Mouse (Mus musculus) cerebellum, adult (tissue): Measurements from ENCODE around the gene Adamts12.

Experiments used
- ATAC-seq: cut with Nextera tagmentation; 2 replicates; pipeline ENCODE4 v1.9.2; 2017; ENCODE audit warnings: mild to moderate bottlenecking, moderate library complexity, mixed read lengths; ENCODE audit not compliant: insufficient number of reproducible peaks, low FRiP score, low TSS enrichment

The Adamts12 gene

GRCm38 (mm10) chr15:11246402-11246801 is 181.8 kb downstream of the Adamts12 start:
- no peak for ATAC-seq

GRCm38 (mm10) chr15:11279273-11280080 is 214.9 kb downstream of the Adamts12 start:
- ATAC-seq: no peak

- no peak for ATAC-seq
These were observed 216.2 kb downstream of the Adamts12 start for GRCm38 (mm10) chr15:11280689-11281264.

- no peak for ATAC-seq
These were observed 218.6 kb downstream of the Adamts12 start for GRCm38 (mm10) chr15:11283171-11283570.

GRCm38 (mm10) chr15:11287780-11288179 is 223.2 kb downstream of the Adamts12 start:
- ATAC-seq: no peak

- ATAC-seq: no peak
These were observed 227.7 kb downstream of the Adamts12 start for GRCm38 (mm10) chr15:11292246-11292645.

- ATAC-seq: no peak; the same call in 1 of the 2 replicates
These were observed 230.4 kb downstream of the Adamts12 start for GRCm38 (mm10) chr15:11295016-11295415.

GRCm38 (mm10) chr15:11297960-11298359 is 233.4 kb downstream of the Adamts12 start:
- ATAC-seq: no peak

- ATAC-seq: no peak
These were observed 252.5 kb downstream of the Adamts12 start for GRCm38 (mm10) chr15:11317077-11317476.

- ATAC-seq: no peak
These were observed 255.9 kb downstream of the Adamts12 start for GRCm38 (mm10) chr15:11320481-11320880.

- no peak for ATAC-seq
These were observed 275.0 kb downstream of the Adamts12 start for GRCm38 (mm10) chr15:11339467-11340180.

- no peak for ATAC-seq
These were observed 291.3 kb downstream of the Adamts12 start for GRCm38 (mm10) chr15:11355865-11356264.

GRCm38 (mm10) chr15:11357501-11357900 is 292.9 kb downstream of the Adamts12 start:
- no peak for ATAC-seq

- ATAC-seq: no peak
These were observed 296.3 kb downstream of the Adamts12 start for GRCm38 (mm10) chr15:11360888-11361287.

- ATAC-seq: no peak
These were observed 297.2 kb downstream of the Adamts12 start for GRCm38 (mm10) chr15:11361824-11362223.

GRCm38 (mm10) chr15:11364112-11364511 is 299.5 kb downstream of the Adamts12 start:
- ATAC-seq: no peak

- no peak for ATAC-seq
These were observed 300.2 kb downstream of the Adamts12 start for GRCm38 (mm10) chr15:11364795-11365194.

GRCm38 (mm10) chr15:11369572-11369971 is 305.0 kb downstream of the Adamts12 start:
- ATAC-seq: no peak

GRCm38 (mm10) chr15:11370477-11371085 is 306.0 kb downstream of the Adamts12 start:
- ATAC-seq: no peak

GRCm38 (mm10) chr15:11379431-11380086 is 315.0 kb downstream of the Adamts12 start:
- ATAC-seq: no peak
